Mouse (Mus musculus) small intestine, adult 2 months (tissue): ENCODE measurements around the gene Adgre1.

Source experiments
- CTCF ChIP-seq: fragments of 200-500 bp; IDR thresholded peaks from 2 replicates; pipeline ENCODE4 v1.5.1; 2012; ENCODE audit warnings: low read depth, mild to moderate bottlenecking, control low read depth, inconsistent platforms, low read length, moderate library complexity, mixed read lengths; ENCODE audit not compliant: insufficient replicate concordance, insufficient read length; ENCODE audit errors: extremely low read depth
- POLR2A ChIP-seq: fragments of 200-500 bp; IDR thresholded peaks from 2 replicates; pipeline ENCODE4 v1.6.1; 2012; ENCODE audit warnings: low read depth, mild to moderate bottlenecking, control low read depth, inconsistent platforms, low read length, moderate library complexity

DNA sequence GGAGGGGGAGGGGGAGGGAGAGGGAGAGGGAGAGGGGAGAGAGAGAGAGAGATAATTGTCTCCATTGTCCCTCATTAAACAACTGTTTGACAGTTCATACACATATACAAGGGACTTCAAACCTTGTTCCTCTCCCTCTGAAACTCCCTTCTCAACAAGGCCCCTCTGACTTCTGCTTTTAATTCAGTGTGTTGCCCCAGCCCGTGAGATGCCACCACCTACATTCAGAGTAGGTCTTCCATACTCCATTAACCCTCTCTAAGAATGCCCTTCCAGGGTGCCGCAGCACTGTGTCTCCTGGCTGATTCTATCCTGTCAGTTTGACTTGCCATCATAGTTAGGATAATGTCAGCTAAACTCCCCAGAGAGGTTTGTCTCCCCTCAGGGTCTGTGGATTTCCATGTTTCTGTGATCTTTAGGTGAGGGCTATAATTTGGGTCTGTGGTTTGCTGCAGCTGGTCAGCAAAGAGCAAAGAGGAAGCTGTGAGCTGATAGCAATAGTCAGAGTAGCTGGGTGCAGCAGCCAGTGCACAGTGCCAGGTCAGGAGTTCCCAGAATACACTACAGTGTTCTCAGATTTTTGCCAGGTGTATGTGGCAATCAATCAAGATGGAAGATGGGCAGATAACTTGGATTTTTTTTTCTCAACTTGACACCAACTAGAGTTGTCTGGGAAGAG, 14.3 kb upstream of the Adgre1 start:
- TF ChIP-seq POLR2A (no peak), CTCF (no peak)
